Mouse (Mus musculus) adrenal gland, adult 18-20 months (tissue): ENCODE measurements around the gene Psmd14. TPM values are rescaled to one million over a fixed set of nuclear protein-coding genes. Genes with fewer than 3 reads are reported as not detected.

Experiments used
- DNase-seq, 2 experiments: peaks; one replicate each; pipeline ENCODE4 v3.0.0; 2021 to 2022; ENCODE audit warnings: low spot score in 2 of 2
- microRNA-seq, 2 experiments: library from miRNA; unstranded; fragments of <30 nt; microRNA quantifications; one replicate each; pipeline ENCODE4 v1.2.0; 2021; ENCODE audit warnings: borderline number of aligned reads in 2 of 2
- total RNA-seq, 2 experiments: library from RNA; stranded (reverse); gene quantifications; 1 replicate in 1 of 2; 2 replicates in 1 of 2; pipeline ENCODE4 v1.2.3; 2021

Psmd14 gene
- total RNA-seq, 2 experiments from 2014 or later: 80.6 to 106 TPM

DNA sequence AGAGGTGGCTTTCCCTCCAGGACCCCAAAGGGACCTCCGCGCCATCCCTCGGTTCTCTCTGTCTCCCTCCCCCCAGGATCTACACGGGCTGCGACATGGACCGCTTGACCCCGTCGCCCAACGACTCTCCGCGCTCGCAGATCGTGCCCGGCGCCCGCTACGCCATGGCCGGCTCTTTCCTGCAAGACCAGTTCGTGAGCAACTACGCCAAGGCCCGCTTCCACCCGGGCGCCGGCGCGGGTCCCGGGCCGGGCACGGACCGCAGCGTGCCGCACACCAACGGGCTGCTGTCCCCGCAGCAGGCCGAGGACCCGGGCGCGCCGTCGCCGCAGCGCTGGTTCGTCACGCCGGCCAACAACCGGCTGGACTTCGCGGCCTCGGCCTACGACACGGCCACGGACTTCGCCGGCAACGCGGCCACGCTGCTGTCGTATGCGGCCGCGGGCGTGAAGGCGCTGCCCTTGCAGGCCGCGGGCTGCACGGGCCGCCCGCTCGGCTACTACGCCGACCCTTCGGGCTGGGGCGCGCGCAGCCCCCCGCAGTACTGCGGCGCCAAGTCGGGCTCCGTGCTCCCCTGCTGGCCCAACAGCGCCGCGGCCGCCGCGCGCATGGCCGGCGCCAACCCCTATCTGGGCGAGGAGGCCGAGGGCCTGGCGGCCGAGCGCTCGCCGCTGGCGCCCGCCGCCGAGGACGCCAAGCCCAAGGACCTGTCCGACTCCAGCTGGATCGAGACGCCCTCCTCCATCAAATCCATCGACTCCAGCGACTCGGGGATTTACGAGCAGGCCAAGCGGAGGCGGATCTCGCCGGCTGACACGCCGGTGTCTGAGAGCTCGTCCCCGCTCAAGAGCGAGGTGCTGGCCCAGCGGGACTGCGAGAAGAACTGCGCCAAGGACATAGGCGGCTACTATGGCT, 100.3 kb downstream of the Psmd14 start:
- DNase-seq: peak in 1 of 2 experiments; percentile 31

DNA sequence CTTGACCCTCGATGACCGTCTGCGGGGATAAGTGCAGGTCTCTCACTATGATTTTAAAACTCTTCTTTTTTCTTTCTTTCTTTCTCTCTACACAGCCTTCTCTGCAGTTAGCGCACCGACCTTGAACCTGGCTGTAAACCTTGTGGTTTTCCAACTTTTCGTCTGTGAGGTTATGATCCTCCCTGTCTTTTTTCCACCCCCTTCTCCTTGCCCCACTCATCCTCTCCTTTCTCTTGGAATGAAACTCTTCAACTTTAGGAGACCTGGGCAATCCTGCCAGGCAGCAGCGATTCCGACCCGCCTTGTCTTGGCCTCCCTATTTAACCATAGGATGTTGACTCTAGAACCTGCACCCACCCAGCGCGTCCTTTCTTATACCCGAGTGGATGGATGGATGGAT, 101.0 kb downstream of the Psmd14 start:
- no peak for DNase-seq

- no peak for DNase-seq
Observed at GRCm38 (mm10) chr2:61813106-61813505, 101.6 kb downstream of the Psmd14 start.

- DNase-seq: no peak
Observed at GRCm38 (mm10) chr2:61813521-61813920, 102.0 kb downstream of the Psmd14 start.

DNA sequence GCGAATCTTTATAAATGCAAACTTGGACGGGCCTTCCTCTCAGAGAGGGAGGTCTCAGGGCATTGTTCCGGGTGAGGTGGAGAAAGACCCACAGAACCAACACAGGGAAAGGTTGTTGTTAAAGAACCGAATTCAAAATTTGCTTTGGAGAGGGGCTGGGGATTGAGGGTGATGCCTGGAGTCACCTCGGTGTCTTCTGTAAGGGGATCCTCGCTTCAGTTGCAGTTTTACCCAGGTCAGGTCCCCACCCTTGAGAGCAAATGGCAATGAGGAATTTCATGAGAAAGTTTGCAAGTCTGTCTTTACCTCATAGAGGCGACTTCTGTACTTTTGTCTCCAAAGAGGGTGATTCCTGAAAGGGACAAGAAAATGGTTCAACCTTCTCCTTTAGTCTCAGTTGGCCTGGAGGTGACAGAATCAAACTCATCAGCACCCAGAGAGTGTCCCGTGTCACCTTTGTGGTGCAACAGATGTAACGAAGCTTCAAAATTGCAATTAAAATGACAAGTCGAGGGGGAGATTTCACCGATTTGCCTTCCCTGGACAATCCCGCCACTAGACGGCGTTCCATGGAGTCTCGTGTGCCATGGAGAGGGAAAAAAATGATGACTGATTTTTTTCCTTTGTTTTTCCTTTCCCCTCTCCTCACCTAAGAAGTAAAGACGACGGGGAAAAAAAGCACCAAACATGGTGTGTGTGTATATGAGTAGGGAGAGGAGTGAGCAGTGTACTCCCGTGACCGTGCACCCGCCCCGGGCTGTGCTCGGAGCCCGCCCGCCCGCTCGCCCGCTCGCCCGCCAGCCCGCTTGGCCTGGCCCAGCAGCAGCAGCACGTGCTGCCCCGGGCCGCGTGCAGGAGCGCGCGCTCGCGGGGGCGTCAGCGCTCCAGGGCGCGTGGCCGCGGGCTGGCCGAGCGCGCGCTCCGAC, 103.3 kb downstream of the Psmd14 start:
- no peak for DNase-seq

DNA sequence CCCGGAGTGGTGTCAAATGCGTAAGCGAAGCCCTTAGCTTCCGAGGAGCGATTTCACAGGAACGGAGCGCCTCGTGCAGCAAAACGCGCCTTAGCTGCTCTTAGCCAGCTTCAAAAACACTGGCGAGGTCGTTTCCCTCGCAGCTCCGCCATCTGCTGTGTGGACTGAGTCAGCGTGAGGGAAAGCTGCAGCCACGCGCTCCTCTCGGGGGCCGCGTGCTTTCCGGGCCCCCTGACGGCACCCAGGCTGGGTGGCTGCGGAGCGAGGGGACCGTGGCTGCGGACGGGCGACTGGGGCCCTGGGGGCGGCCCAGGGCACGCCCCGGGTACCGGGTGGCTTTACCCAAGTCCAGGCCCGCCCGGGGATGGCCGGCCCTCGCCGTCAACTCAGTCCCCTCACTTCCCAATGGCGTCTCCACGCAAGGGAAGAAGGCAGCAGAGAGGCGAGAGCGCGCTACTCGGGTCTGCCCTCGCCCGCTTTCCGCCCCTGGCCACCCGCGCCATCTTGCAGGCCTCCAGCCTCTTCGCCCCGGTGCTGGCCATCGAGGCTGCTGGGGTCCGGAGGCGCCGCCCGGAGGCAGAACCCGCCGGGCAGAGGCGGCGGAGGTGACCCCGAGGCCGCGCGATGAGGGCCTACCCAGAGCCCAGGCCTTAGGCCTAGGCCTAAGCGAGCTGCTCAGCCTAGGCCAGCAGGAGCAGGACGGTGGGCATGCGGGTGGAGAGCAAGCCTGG, 104.3 kb downstream of the Psmd14 start:
- DNase-seq: no peak

GRCm38 (mm10) chr2:61818197-61818596, 106.7 kb downstream of the Psmd14 start:
- DNase-seq: no peak

- no peak for DNase-seq
Observed at GRCm38 (mm10) chr2:61820203-61820602, 108.7 kb downstream of the Psmd14 start.

GRCm38 (mm10) chr2:61823426-61824140, 112.1 kb downstream of the Psmd14 start:
- no peak for DNase-seq

DNA sequence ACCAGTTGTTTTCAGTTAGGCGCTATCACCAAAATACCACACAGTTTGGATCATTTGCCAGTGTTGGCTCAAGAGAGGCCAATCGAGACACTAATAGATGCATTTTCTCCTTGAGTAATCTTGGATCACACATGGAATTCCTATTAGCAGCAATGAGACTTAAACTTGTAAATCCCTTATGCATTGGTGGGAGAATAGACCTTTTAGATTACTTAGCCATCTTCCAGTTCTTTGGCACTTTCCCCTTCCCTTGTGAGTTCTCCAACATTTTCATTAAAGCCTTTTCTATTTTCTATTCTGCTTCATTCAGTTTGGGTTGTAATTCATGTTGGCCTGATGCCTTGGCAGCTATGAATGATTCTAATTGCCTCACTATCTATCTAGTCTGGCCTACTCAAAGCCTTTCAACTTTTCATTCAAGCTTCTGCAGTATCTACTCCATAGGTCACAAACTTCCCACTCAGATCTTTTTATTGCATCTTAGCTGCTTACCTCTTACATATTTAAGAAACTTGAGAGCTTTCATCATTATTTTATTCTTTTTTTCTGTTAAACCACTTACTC, 125.8 kb downstream of the Psmd14 start:
- DNase-seq: no peak

Small RNA genes lying within 50 kb of the gene (microRNA-seq; reads per million reads assigned to microRNA genes)
- gene Gm22403: 0 reads per million in 2 experiments

Other genes with a start within 250 kb of the Psmd14 start
- gene Tank, start 133.1 kb upstream of the Psmd14 start, total RNA-seq: 10 to 100 TPM; 33.6 to 45.2 TPM
- gene Tbr1, start 91.2 kb downstream of the Psmd14 start, total RNA-seq: not detected